Mouse (Mus musculus): Measurements from ENCODE around the gene Sh3gl3. TPM values are rescaled to one million over a fixed set of nuclear protein-coding genes. Genes with fewer than 3 reads are reported as not detected.

The Sh3gl3 gene
- total and polyA plus RNA-seq, 2 experiments, result not detected

DNA sequence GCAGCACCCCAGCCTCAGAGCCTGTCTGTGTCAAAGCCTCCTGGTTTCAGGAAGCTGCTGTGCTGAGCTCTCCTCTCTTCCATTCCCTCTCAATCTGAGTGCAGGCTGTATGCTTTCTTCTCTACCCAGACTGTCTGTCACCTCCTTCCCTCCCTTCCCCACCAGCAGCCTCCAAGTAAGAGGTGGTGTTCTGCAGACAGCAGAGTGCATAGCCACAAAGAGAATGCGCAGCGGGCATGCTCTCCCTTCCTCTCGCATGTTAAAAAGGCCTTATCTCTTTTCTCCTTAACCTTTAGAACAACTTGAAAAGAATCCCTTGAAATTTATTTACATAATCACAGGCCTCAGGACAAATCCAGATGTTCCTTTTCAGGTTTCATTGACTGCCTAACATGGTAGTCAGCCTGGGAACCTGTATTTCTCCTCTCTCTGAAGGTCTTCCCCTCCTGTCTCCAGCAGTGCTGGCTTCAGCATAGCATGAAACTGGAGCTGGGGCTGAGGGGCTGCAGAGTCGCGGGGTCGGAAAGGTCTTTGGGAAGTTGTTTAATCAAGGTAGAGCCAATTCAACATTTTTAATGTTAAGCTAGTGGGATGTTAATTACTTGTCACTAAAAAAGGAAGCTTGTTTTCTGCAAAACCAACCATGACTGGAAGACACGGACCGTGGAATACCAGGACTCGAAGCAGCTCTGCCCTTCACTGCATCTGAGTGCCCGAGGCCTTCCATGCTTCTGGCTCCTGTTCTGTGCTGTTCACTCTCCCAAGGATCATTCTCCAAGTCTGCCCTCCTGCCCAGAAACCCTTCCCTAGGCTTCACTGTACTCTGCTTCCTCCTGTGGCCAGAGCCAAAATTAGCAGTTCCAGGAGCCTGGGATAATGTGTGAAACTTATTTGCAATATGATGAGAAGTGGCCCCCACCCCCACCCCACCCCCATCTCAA, 50.5 kb downstream of the Sh3gl3 start:
- no peak for DNase-seq (ENCODE audit: extremely low read depth, low read depth, low spot score)
- no peak overlapping the region for H3K4me3 ChIP-seq (ENCODE audit: insufficient read depth, low read depth, low read length)
- no peak overlapping the region for H3K9ac ChIP-seq (ENCODE audit: low read depth, low read length)
- no peaks in the 10 kb centered on the region for H3K36me3 ChIP-seq (ENCODE audit: control insufficient read depth, insufficient read depth, low read length)
- 47% methylated on average over 10 of the region's 10 CpGs for WGBS
- no peak overlapping the region for H3K27ac ChIP-seq (replicated peaks; ENCODE audit: insufficient read depth, low read depth, low read length)
- no peaks in the 10 kb centered on the region for H3K79me2 ChIP-seq (ENCODE audit: control insufficient read depth, insufficient read depth, low read length)
- TF ChIP-seq CTCF (IDR thresholded peaks at IDR 0.05; ENCODE audit: low read depth, low read length) (no peak), POLR2A (IDR thresholded peaks at IDR 0.05; ENCODE audit: extremely low read depth, insufficient read depth, low read length) (no peak)
- no peaks in the 10 kb centered on the region for H3K4me1 ChIP-seq (ENCODE audit: control insufficient read depth, insufficient read depth, low read length)
- H3K27me3 ChIP-seq (ENCODE audit: control insufficient read depth, insufficient read depth, low read length), result no peaks in the 10 kb centered on the region

DNA sequence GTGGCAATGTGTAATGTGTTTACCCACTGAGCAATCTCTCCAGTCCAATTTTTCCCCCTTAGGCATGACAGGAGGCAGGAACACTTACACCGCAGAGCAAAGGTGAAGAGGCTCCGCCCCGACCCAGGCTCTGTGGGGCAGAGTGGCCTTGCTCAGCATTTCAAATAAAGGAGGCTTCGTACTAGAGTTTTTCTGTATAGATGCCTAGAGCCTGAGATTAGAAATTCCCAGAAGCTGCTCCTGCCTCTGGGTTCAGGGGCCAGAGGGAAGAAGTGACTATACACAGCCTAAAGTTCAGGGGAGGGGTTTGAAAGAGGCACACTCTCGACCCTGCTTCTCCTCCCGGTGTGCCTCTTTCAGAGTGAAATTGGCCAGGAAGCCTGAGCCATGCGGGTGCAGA, 59.6 kb downstream of the Sh3gl3 start:
- Histone ChIP-seq H3K4me3 (ENCODE audit: insufficient read depth, low read depth, low read length) (no peak overlapping the region), H3K4me1 (ENCODE audit: control insufficient read depth, insufficient read depth, low read length) (no peaks in the 10 kb centered on the region), H3K36me3 (ENCODE audit: control insufficient read depth, insufficient read depth, low read length) (no peaks in the 10 kb centered on the region), H3K27me3 (ENCODE audit: control insufficient read depth, insufficient read depth, low read length) (no peaks in the 10 kb centered on the region), H3K27ac (replicated peaks; ENCODE audit: insufficient read depth, low read depth, low read length) (no peak overlapping the region), H3K79me2 (ENCODE audit: control insufficient read depth, insufficient read depth, low read length) (no peaks in the 10 kb centered on the region), H3K9ac (ENCODE audit: low read depth, low read length) (no peak overlapping the region)
- DNase-seq (ENCODE audit: extremely low read depth, low read depth, low spot score), result no peak
- 84% methylated on average over 7 of the region's 7 CpGs for WGBS
- no peak for TF ChIP-seq CTCF (IDR thresholded peaks at IDR 0.05; ENCODE audit: low read depth, low read length)
- TF ChIP-seq POLR2A (IDR thresholded peaks at IDR 0.05; ENCODE audit: extremely low read depth, insufficient read depth, low read length), result no peak

DNA sequence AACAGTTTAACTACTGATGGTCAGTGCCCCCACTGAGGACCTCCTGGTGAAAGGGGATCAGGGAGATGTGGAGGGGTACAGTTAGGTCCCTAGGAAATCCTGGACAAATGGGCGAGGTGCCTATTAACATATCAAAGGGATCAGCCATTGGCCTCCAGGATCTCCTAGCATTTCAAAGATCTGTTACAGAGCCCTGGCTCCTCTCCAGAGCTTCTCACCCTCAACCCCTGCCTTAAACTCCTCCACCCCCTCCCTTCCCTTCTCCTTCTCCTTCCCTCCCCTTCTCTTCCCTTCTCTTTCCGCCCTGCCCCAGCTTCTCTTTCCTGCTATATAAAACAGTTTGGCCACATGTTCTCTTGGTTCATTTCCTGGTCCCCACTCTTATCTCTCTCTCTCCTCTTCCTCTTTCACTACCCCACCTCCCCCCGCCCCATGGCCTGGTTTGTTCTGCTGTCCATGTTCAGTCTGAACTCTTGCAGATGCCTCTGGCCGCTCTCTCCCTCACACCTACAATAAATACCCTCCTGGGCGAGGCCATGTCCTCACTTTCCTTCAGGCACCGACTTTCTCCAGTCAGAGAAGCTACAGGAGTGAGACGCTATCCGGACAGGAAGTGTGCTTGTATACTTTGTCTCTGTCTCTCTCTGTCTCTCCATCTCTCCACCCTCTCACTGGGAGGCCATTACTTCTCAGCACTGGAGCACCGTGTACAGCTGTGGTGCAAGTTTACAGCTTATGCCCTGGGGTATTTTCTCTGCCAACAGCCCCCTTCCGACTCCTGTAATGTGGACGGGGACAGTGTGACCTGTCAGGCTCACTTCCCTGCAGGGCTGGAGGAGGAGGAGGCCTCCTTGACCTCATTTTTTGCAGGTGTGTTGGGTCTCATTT, 60.6 kb downstream of the Sh3gl3 start:
- Histone ChIP-seq H3K9ac (ENCODE audit: low read depth, low read length) (no peak overlapping the region), H3K79me2 (ENCODE audit: control insufficient read depth, insufficient read depth, low read length) (no peaks in the 10 kb centered on the region), H3K27me3 (ENCODE audit: control insufficient read depth, insufficient read depth, low read length) (no peaks in the 10 kb centered on the region), H3K27ac (replicated peaks; ENCODE audit: insufficient read depth, low read depth, low read length) (no peak overlapping the region), H3K4me1 (ENCODE audit: control insufficient read depth, insufficient read depth, low read length) (no peaks in the 10 kb centered on the region), H3K4me3 (ENCODE audit: insufficient read depth, low read depth, low read length) (no peak overlapping the region), H3K36me3 (ENCODE audit: control insufficient read depth, insufficient read depth, low read length) (no peaks in the 10 kb centered on the region)
- no peak for DNase-seq (ENCODE audit: extremely low read depth, low read depth, low spot score)
- 63% methylated on average over 11 of the region's 11 CpGs for WGBS
- no peak for TF ChIP-seq POLR2A (IDR thresholded peaks at IDR 0.05; ENCODE audit: extremely low read depth, insufficient read depth, low read length)
- TF ChIP-seq CTCF (IDR thresholded peaks at IDR 0.05; ENCODE audit: low read depth, low read length), result no peak

DNA sequence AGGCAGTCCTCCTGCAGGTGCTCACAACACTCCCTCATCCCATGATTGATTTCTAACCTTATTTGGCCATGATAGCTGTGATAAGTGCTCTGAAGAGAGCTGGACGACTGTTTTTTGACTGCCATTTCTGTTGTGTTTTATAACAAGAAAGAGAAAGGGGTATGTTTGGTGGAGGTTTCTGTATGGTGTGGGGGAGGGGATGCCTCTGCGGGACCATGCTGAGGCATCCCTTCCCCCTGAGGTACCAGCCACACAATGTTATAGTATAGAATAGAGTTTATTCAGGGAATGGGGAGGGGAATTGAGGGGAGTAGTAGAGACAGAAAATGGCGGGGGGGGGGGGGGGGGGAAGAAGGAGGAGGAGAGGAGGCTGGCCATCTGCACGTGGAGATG, 61.3 kb downstream of the Sh3gl3 start:
- H3K4me1 ChIP-seq (ENCODE audit: control insufficient read depth, insufficient read depth, low read length), result no peaks in the 10 kb centered on the region
- WGBS, result 37% methylated on average over 4 of the region's 4 CpGs
- H3K27me3 ChIP-seq (ENCODE audit: control insufficient read depth, insufficient read depth, low read length), result no peaks in the 10 kb centered on the region
- no peaks in the 10 kb centered on the region for H3K36me3 ChIP-seq (ENCODE audit: control insufficient read depth, insufficient read depth, low read length)
- no peak overlapping the region for H3K9ac ChIP-seq (ENCODE audit: low read depth, low read length)
- H3K4me3 ChIP-seq (ENCODE audit: insufficient read depth, low read depth, low read length), result no peak overlapping the region
- TF ChIP-seq POLR2A (IDR thresholded peaks at IDR 0.05; ENCODE audit: extremely low read depth, insufficient read depth, low read length) (no peak), CTCF (IDR thresholded peaks at IDR 0.05; ENCODE audit: low read depth, low read length) (no peak)
- no peak overlapping the region for H3K27ac ChIP-seq (replicated peaks; ENCODE audit: insufficient read depth, low read depth, low read length)
- no peak for DNase-seq (ENCODE audit: extremely low read depth, low read depth, low spot score)
- no peaks in the 10 kb centered on the region for H3K79me2 ChIP-seq (ENCODE audit: control insufficient read depth, insufficient read depth, low read length)

DNA sequence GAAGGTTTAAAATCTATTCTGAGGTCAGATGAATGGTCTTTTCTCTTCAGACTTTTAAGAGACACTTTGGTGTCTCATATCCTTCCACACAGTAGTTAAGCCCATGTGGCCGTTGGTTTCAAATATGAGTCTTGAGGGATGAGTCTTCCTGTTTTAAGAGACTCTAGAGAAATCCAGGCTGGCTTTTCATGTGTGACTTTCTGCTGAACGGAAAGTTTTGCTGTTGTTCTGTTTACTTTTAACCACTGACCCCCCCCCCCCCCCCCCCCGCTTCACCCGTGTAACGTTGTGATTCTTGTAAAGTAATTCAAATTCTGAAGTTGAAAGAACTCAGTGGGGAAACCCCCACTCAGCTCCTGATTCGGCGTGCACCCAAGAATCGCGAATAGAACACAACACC, 61.8 kb downstream of the Sh3gl3 start:
- WGBS, result 70% methylated on average over 9 of the region's 9 CpGs
- no peak overlapping the region for H3K4me3 ChIP-seq (ENCODE audit: insufficient read depth, low read depth, low read length)

More for the DNA sequence above, 61.8 kb downstream of the Sh3gl3 start:
- Histone ChIP-seq H3K36me3 (ENCODE audit: control insufficient read depth, insufficient read depth, low read length) (no peaks in the 10 kb centered on the region), H3K27ac (replicated peaks; ENCODE audit: insufficient read depth, low read depth, low read length) (no peak overlapping the region), H3K9ac (ENCODE audit: low read depth, low read length) (no peak overlapping the region), H3K27me3 (ENCODE audit: control insufficient read depth, insufficient read depth, low read length) (no peaks in the 10 kb centered on the region), H3K79me2 (ENCODE audit: control insufficient read depth, insufficient read depth, low read length) (no peaks in the 10 kb centered on the region), H3K4me1 (ENCODE audit: control insufficient read depth, insufficient read depth, low read length) (no peaks in the 10 kb centered on the region)
- TF ChIP-seq POLR2A (IDR thresholded peaks at IDR 0.05; ENCODE audit: extremely low read depth, insufficient read depth, low read length), result no peak
- TF ChIP-seq CTCF (IDR thresholded peaks at IDR 0.05; ENCODE audit: low read depth, low read length), result no peak
- DNase-seq (ENCODE audit: extremely low read depth, low read depth, low spot score), result no peak

Data from liver, adult 2 months (tissue).